Mouse (Mus musculus) mesoderm, embryonic 11.5 days (tissue): ENCODE data around the gene Pgpep1l.
"Not testable (repeated sequence)": the region's sequence is repeated elsewhere in the genome, so short reads cannot be mapped to it uniquely, and the experiment has no call there.

Experiments
- DNase-seq: peaks from one replicate; pipeline ENCODE4 v3.0.0-alpha.2; 2012; ENCODE audit warnings: low read depth, low spot score

The Pgpep1l gene

DNA sequence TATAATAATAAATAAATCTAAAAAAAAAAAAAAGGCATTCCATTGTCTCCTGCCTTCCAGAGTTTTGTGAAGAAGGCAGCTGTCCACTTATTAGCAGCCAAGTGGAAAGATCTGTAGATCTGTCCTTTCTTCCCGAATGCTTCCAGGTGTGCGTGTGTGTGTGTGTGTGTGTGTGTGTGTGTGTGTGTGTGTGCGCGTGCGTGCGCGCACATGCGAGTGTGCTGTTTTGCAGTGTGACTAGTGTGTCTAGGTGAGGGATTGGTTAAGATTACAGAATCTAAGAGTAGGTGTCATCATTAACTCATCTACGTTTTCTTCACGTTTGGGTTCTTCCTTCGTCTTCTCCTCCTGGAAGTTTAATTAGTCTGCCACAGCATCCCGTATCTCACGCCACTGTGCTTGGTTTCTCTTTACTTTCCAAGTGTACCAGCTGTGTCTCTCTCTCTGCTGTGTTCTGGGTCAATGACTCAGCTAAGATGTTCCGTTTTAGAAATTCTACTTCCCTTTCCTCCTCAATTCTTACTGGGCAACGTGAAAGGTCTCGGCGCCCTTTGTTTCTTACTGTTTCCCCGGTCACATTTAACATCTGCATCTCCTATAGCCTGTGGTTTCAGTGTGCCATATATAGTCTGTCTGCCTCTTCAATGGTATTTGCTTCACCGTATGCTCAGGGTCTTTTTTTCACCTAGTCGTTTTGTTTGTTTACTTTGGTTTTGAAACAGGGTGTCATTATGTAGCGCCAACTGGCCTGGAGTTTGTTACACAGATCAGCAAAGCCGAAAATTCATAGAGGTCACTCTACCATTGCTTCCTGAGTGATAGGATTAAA is 18.5 kb upstream of the Pgpep1l start:
- no peak for DNase-seq

DNA sequence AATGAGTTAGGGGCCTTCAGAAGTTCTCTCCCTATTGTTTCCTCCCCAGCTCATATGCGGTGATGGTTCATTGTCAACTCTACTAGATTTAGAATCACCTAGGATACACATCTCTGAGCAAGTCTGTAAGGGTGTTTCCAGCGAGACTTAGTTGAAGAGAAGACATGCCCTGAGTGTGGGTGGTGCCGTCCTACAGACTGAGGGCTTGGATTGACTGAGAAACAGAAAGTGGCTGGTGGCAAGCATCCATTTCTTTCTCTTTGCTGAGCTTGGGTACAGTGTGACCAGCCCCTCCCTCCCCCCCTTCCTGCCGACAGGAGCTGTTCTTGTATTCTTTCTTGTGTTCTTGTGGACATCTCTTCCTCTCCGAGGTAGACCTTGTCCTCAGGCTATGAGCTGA is 17.3 kb upstream of the Pgpep1l start:
- no peak for DNase-seq

DNA sequence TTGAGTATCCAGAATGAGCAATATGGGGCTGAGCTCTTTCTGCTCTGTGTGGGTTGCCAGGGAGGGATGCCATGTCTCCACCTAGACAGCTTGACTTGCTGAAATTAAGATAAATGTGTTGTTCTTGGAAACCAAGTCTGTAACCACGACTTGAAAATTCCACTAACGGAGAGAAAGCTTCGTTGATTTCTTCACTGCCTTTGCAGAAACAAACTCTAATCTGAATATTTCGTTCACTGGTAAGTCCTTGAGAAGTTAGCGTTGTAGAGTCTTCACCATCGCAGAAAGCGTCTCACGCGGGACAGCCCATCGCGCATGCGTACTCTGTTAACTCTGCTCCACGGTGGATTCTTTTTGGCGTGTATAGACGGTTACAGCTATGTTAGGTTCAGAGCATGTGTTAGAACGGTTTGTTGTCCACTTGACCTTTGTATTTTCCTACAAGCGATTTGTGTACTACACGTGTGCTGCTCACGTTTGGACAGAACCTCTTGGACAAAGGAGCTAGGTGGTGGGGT is 16.4 kb upstream of the Pgpep1l start:
- DNase-seq: no peak

DNA sequence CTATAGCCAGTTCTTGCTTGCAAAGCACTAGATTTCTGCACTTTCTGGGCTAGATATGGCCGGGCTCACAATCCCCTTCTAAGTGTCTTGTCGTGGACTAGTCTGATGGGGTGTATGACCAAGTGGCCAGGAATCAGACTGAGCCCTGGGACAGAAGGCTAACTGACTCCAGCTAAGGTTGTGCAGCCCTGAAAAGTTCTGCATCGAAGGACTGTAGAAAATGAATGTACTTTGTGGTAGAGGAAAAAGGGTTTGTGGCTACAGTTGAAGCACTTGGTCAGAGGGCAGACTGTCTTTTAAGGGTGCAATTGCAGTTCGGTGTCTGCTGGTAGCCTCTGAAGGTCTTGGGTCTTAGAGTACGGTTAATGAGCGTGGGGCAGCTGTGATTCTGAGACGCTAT is 15.4 kb upstream of the Pgpep1l start:
- no peak for DNase-seq

DNA sequence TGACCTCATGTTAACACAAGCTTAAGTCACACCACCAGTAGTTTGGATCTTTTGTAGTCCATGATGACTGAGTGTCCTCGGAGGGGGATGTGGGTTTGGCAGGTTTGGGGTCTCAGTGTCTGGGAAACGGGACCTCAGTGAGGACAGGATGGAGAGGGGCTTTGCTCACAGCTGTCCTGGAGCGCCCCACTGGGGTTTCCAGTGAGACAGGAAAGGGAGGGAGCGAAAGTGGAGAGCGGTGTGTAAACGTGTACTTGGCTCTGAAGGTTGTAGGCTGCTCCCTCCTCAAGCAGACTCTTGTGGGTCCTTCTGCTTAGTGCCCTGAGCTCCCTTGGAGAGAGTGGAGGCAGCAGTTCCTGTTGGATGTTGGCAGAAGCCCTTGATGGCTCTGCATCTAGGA is 14.9 kb upstream of the Pgpep1l start:
- no peak for DNase-seq

DNA sequence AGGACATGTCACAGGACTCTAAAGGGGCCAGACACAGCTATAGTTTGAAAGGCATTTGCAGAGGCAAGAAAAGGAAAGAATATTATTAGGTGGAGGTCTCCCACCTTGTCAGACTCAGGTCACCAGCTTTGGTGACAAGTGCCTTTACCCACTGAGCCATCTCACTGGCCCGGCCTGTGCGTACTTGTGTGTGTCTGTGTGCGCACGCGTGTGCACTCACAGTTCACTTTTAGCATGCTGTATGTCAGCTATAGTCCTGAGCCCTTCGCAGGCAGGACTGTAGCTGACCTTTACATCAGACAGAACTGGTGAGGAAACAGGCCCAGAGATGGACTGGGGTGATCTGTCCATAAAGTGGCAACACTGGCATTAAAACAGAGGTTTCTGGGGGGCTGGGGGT is 14.4 kb upstream of the Pgpep1l start:
- DNase-seq: no peak

DNA sequence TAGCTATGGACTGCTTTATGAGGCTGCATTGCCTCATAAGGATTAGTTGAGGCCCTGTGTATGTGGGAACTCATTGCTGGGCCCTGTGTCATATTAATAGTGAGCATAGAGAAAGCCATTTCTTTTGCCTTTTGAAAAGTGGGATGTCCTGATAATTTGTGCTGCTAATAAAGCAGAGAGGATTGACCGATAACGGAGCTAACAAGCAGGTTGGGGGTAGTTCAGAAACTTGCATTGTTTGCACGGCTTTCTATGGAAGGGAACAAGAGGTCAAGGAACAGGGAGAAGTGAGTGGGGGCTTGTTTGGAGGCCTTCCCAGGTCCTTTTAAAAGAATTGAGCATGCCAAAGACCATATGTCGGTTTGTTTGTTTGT is 13.9 kb upstream of the Pgpep1l start:
- no peak for DNase-seq

DNA sequence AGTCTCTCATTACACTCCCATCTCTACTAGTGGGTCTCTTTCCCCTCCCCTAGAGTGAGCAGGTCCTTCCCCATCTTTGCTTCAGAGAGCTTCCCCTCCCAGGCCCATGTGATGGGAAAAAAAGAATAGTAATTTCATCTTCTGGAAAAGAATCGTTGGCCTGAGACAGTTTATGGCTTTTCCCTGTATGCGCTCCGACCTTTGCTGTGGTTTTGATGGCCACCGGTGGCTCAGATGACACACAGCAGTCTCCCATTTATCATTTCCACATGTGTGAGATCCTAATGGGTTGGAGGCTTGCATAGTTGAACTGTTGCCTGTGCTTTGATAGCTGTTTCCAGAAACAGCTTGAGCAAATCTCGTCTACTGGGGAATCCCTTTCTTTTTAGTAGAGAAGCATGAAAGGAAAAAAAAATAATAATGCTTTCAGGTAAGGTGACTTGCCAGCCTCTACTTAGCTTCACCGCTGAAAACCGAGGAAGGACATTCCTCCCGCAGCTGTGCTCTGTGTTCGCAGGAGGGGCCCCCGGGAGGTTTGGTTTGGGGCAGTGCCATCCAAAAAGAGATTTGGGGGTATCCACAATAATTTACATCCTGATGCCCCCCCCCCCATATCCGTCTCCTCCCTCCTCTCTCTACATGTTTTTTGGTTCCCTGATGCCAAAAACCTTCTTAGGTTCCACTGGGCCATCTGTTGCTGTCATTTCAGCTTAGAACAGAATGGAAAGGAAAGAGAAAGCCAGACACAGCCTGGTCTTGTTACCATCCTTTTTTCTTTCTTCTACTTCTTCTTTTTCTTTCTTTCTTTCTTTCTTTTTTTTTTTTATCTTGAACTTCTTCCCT is 13.2 kb upstream of the Pgpep1l start:
- DNase-seq: peak; percentile 73

DNA sequence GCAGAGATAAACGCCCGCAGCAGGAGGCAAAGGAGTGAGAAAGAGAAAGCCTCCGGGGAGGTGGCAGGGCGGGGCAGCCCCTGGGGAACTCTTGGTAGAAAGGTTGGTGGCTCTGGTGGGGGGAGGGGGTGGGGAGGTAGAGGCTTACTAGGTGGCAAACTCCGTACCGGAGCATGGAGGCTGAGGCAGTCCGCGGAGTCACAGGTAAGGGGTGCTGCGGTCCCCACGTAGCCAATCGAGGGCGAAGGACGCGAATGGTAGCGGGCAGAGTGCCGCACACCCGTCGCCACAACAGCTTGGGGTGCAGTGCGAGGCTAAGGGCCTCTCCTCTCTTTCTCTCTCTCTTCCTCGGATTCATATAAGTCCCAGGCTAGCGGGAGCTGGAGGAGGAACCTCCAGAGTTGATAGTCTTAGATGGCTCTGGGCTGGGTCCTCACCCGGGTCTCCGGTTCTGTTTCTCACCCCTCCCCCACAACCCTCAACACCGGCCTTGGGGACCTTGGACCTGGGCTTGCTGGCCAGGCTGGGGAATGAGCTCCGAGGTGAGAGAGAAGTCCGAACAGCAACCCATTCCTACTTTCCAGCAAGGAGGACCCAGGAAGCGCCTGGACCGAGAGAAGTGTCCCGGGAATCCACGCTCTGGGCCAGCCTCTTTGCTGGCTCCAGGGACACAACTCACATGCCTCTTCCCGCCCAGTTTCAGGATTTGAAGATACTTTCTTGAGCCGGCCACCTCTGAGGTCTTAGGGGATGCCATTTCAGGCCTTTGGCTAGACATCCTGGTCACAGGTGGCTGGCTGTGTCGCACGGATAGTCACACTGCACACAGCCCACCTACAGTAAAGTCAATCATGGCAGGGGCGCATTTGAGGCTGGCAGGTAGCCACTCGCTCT is 12.1 kb upstream of the Pgpep1l start:
- DNase-seq: no peak

DNA sequence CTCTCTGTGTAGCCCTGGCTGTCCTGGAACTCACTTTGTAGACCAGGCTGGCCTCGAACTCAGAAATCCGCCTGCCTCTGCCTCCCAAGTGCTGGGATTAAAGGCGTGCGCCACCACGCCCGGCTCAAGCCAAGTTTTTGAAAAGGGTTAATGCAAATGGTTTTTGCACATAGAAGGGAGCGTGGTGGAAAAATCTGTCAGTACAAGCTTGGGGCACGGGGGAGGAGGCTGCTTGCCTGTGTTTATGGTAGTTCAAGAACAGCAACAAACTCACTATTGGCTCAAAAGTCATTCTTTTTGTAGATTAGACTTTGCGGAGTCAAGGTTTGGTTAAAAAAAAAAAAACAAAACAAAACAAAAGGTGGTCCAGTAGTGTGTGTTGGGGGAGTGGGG is 11.4 kb upstream of the Pgpep1l start:
- DNase-seq: not testable (repeated sequence)

DNA sequence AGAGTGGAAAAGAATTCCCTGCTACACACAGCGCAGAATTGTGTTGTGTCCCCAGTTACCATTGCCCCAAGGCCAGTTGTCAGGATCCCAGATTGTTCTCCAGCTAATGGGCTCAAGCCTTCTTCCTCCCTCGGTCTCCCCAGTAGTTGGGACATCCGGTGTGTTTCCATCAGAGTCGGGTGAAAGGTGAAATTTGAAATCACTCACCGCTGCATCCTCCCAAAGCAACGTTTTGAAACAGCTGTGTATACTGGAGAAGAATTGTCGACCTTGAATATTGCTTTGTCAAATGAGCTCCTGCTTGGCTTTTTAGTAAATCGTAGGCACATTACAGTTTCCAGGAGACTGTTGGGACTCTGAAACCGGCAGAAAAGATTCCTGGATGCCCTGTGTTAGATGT is 10.9 kb upstream of the Pgpep1l start:
- DNase-seq: no peak

DNA sequence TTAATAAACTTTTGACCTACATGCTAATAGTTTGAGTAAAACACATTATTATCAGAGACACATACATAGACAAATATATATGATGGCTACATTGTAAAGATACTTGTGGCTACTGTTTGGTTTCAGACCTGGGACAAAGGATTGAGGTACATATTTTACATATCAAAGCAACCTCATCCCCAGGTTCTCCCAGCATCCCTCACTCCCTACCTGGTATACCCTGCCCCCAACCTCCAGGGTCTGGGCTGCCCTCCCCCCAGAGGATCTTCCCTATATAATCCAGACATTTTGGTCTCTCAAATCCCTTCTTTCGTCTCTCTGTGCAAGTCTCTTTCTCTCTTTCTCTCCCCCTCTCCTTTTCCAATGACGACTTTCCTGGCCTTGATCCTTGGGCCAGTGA is 10.2 kb upstream of the Pgpep1l start:
- no peak for DNase-seq

DNA sequence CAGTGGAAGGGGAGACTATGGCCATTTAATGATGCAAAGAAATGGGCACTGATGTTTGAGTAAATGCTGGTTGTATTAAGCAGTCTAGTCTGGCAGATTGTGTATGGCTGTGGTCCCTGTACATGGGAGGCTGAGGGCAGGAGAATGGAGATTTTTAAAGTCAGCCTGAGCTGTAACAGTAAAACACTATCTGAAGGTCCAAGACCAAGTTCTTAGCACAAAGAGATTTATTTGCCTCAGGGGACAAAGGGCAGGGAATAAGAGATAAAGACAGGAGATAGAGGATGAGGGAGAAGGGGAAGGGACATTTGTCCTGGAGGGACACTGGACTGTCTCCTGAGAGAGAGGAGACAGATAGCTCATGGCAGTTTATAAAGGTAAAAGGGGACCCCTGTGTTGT is 9.5 kb upstream of the Pgpep1l start, which contains the start of gene Fam169b:
TSS of gene Fam169b (plus strand) at position 325 of the 400 bp plus-strand sequence.
- DNase-seq: no peak

DNA sequence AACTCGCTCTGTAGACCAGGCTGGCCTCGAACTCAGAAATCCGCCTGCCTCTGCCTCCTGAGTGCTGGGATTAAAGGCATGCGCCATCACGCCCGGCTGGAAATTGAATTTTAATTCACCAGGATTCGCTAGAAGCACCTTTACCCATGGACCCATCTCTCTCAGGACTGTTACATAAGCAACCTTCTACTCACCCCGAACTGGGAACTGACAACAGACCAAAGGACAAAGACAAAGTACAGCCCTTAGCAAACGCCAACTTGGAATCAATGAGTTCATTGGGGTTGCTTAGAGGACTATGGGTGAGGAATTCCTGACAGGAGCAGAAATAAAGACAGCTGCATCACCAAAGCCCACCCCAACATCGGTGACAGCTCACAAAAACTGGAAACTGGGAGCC is 8.6 kb upstream of the Pgpep1l start:
- DNase-seq: no peak

DNA sequence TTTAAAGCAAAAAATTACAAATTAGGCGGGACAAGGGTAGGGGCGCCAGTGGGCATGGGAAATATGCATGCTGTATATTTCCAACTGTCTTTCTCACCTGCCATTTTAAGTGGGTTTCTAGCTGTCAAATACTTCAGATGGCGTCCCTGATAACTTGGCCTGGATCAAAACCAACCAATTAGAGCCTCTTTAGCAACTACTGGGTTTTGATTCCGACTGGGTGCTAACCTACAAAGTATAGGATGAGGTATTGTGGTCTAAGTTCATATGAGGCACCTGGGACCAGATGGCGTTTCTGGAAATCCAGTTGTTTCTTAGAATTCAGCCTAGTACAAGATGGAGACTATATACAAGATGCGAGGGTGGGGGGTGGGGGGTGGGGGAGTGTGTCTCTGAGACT is 7.8 kb upstream of the Pgpep1l start:
- DNase-seq: no peak

DNA sequence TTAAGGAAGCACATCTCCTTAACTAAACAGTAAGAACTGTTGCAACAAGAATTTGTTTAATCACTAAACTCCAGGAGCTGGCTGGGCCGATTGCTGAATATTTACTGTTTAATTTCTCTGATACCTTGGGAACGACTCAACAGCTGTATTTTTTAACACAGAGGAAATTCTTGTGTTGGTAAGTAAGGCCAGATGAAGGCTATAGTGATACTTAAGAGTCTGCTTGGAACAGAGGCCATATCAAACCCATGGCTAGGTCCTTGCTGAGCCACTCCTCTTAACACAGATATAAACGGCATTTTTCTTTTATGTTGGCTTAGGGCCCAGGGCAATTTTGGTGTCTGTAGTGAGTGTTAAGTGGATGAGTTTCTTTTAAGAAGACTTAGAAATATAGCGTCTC is 6.5 kb upstream of the Pgpep1l start:
- no peak for DNase-seq

DNA sequence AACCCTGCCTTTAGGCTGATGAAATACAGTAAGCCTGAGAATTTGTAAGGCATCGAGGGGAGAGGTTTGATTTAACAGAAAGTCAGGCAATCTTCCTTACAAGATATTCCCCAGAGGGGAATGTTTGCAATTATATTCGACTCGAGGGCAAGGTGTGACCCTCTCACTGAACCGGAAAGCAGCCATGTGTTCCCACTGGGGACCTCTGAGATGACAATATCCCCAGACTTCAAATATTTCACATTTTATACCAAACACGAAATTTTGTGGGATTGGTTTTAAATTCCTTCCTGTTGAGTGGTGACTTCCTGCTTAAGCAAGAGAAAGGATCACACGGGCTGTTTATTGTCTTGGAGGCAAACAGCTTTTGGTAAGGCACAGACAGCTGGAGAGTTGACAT is 2.7 kb upstream of the Pgpep1l start:
- DNase-seq: peak; percentile 61

DNA sequence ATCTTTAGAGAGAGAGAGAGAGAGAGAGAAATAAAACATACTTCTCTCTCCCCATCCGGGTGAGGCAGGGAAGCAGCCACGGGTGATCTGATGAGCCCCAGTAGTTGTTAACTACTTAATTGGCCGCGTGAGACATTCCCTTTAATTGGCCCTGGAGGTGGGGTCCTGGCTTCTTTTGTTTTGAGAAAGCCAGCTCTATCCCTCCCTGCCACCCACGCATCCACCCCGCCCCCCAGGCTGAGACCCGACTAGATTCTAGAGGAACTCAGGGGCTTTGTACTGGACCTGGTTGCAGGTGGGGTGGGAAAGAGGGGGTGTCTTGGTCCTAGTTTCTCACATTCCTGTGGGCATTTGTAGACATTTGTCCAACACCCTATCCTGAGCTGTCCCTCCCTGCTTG is 1.4 kb upstream of the Pgpep1l start:
- no peak for DNase-seq

DNA sequence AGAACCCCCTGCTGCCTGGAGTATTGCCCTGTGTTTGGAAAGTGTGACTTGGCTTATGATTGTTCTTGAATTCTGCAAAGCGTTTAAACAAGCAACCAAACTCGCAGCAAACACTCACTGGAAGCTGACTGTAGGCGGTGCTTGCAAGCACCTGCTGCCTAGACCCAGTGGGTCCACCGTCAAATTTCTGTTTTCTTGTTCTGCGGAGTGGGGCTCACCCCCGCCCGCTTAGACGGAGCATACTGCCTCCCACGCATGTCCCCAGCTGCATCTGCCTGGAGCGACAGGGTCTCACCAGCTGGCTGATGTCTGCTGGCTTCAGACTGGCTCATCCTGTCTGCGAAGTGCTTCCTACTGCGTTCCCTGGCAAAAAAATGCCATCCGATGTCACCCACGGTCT is 498 bp upstream of the Pgpep1l start:
- DNase-seq: peak; percentile 30

DNA sequence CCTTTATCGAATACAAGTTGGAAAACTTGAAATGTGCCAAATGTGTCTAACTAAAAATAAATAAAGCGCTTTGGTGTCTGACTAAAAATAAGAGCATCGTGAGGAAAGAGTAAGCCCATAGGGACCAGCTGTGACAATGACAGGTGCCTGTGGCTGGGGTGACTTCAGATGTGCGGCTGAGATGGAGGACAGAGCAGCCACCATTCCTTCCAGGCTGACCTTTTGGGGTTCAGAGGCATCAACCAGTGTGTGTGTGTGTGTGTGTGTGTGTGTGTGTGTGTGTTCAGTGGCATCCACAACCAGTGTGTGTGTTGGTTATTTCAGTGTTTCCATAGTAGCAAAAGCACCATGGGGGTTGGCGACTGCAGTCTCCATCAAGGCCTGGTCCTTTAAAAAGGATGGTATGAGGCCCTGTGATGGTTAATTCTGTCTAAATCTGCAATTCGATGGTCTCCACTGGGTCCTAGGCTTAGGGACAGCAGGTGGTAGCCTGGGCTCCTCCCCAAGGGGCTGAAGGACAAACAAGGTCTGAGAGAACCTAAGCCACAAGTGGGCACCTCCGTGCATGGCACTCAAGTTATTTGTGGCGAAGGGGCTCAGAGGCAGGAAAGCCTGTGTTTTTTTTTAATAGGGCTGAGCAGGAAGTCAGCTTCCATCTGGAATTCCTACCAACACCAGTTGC is 546 bp downstream of the Pgpep1l start:
- no peak for DNase-seq

DNA sequence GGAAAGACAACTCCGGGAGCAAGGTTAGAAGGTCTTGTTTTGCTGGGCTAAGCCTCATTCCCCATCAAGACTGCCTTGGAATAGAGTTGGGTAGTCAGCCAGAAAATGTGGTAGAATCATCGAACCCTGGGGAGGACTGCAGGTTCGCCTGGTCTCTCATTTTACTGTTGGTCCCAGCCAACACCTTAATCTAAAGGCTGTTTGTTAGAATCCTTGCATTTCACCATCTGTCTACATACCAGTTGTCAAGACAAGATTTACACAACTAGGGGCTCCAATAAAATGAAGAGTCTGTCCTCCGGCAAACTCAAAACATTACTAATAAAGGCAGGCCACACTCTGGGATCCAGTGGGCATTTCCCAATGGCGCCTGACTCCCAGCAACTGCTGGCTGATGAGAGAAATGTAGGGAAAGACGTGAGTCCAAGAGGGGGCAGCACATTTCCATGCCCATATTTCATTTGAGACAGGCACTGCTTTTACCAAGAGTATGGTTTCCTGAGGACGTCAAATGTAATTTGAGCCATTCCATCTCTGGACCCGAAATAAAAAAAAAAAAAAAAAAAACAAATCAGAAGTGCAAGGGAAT is 1.3 kb downstream of the Pgpep1l start:
- peak; percentile 61 for DNase-seq
